Comparison of ENCODE assay signal across 8 mouse cellular contexts in the genomic region with DNA sequence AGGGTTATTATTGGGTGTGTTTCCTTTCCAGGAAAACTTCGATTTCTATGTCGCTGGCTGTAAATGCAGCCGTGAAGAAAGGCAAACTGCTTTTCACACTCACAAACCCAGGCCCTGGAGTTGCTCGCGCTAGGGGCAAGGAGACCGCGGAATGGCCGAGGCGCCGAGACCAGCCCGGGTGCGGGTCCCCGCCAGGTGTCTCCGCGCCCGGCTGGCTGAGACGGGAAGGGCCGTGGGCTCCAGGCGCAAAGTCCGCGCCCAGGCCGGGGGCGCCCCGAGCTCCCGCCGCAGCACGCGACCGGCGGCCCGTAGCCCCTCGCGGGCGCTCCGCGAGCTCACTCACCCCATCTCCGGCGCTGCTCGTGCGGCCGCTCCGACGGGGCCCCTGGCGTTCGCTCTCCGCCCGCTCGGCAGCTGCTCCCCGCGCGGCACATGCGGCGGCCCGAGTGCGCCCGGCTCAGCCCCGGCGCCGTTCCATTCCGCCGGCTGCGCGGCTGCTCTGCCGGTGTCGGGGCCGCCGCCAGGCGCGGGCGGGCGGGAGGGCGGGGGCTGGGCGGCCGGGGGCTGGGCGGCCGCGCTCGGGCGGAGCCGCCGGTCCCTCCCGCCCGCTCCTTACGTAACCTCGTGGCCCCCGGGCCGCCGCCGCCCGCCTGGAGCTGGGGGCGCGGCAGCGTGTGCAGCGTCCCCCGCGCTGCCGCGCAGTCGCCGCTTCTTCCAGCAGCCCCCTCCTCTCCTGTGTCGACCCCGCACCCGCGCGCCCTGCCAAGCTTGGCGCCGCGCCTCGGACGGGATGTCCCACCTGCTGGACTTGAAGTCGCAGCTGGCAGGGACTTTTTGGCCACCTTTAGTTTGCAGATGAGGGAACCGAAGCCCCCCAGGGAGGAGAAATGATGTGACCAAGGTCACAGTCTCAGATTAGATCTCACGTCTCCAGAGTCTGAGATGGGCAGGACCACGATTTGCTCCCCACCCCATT. TPM values are rescaled to one million over a fixed set of nuclear protein-coding genes. Genes with fewer than 3 reads are reported as not detected.
DNase-seq lines count a peak whose midpoint lies in the region; ATAC-seq and TF ChIP-seq lines count a peak whose summit lies in the region.

No protein-coding gene starts in this region.

- DNase-seq in thymus, adult 2 months: no peak
- DNase-seq in thymus, postnatal 25 days: no peak
- DNase-seq in cerebellum, postnatal 14 days: peak; percentile 78 to 79
- DNase-seq in heart, adult 2 months: peak; percentile 64 to 65
- peak; percentile 3 for DNase-seq in kidney, adult 9 months
- DNase-seq in lung, postnatal 14 days: peak; percentile 22
- no peak for DNase-seq in frontal cortex, adult 2 months (ENCODE audit: extremely low spot score in 1 of 2, low spot score in 1 of 2)

- peak overlapping the region; percentile 97 for H3K4me2 ChIP-seq in stomach, embryonic 15.5 days

- H3K27me3 ChIP-seq in thymus, adult 2 months (ENCODE audit: control insufficient read depth, insufficient read depth, low read length): peaks cover 9% of the 10 kb centered on the region; the same call in 1 of the 2 replicates
- H3K27me3 ChIP-seq in heart, adult 2 months (ENCODE audit: control insufficient read depth, insufficient read depth, low read length): 0 out of 2 replicates have a peak, but pooled peaks cover 2% of the 10 kb centered on the region
- H3K27me3 ChIP-seq in stomach, embryonic 15.5 days (replicated peaks): 0 out of 2 replicates have a peak, but pooled peaks cover 6% of the 10 kb centered on the region

- TF ChIP-seq POLR2A in thymus, adult 2 months (IDR thresholded peaks at IDR 0.05; ENCODE audit: control insufficient read depth, extremely low read depth, insufficient read depth, low read length, poor library complexity): no peak
- TF ChIP-seq POLR2A in heart, adult 2 months (IDR thresholded peaks at IDR 0.05; ENCODE audit: insufficient read depth, low read depth, low read length): no peak

- H3K36me3 ChIP-seq in thymus, adult 2 months (ENCODE audit: control insufficient read depth, insufficient read depth, low read length): no peaks in the 10 kb centered on the region
- no peaks in the 10 kb centered on the region for H3K36me3 ChIP-seq in heart, adult 2 months (ENCODE audit: control insufficient read depth, insufficient read depth, low read length)
- no peaks in the 10 kb centered on the region for H3K36me3 ChIP-seq in stomach, embryonic 15.5 days

- H3K9me3 ChIP-seq in stomach, embryonic 15.5 days: no peaks in the 10 kb centered on the region

- peak overlapping the region; percentile 89 for H3K9ac ChIP-seq in heart, adult 2 months (ENCODE audit: low read depth, low read length)
- peak overlapping the region; percentile 52 for H3K9ac ChIP-seq in stomach, embryonic 15.5 days

- WGBS in thymus, adult 2 months: 2% methylated on average over 114 of the region's 114 CpGs
- 1% methylated on average over 95 of the region's 114 CpGs for WGBS in heart, adult 2 months
- WGBS in stomach, embryonic 15.5 days: under 1% methylated on average over 98 of the region's 114 CpGs

- TF ChIP-seq CTCF in thymus, adult 2 months (IDR thresholded peaks at IDR 0.05; ENCODE audit: borderline replicate concordance, control insufficient read depth, extremely low read depth, insufficient read depth, low read length, poor library complexity): 0 out of 2 replicates have a peak, but pooled peaks have one; percentile 14
- no peak for TF ChIP-seq CTCF in heart, adult 2 months (IDR thresholded peaks at IDR 0.05)

- H3K79me2 ChIP-seq in heart, adult 2 months (replicated peaks; ENCODE audit: control insufficient read depth, insufficient read depth, low read length): no peaks in the 10 kb centered on the region

- intact Hi-C loops in heart, adult 2 months (cut with DNase I): no loop called here

- ATAC-seq in stomach, embryonic 15.5 days (ENCODE audit: insufficient read depth, low FRiP score, low read depth): peak; percentile 41; the same call in 1 of the 2 replicates

- no peak overlapping the region for H3K27ac ChIP-seq in thymus, adult 2 months (ENCODE audit: control insufficient read depth, insufficient read depth, low read length)
- peak overlapping the region; percentile 86 for H3K27ac ChIP-seq in heart, adult 2 months
- H3K27ac ChIP-seq in stomach, embryonic 15.5 days: peak overlapping the region; percentile 77

- peak overlapping the region; percentile 16; the same call in 1 of the 2 replicates for H3K4me3 ChIP-seq in thymus, adult 2 months (ENCODE audit: control insufficient read depth, insufficient read depth, low read length)
- peak overlapping the region; percentile 55 for H3K4me3 ChIP-seq in heart, adult 2 months
- H3K4me3 ChIP-seq in stomach, embryonic 15.5 days (replicated peaks): peak overlapping the region; percentile 63

- no peak for TF ChIP-seq EP300 in heart, adult 2 months (IDR thresholded peaks at IDR 0.05; ENCODE audit: insufficient read depth, low read depth, low read length)

- H3K4me1 ChIP-seq in thymus, adult 2 months (replicated peaks; ENCODE audit: control insufficient read depth, insufficient read depth, low read length): peaks cover 4% of the 10 kb centered on the region; the same call in 1 of the 2 replicates
- H3K4me1 ChIP-seq in heart, adult 2 months (ENCODE audit: control insufficient read depth, insufficient read depth, low read length): peaks cover 5% of the 10 kb centered on the region; the same call in 1 of the 2 replicates
- H3K4me1 ChIP-seq in stomach, embryonic 15.5 days: peaks cover 15% of the 10 kb centered on the region; the same call in 1 of the 2 replicates

RNA-seq across cellular contexts. Expression of a gene that starts 0.6 kb away (rescaled TPM):
- 1.2 and 2.4 TPM in 2 replicates for polyA plus RNA-seq in thymus, adult 2 months (2012; rRNA removed)
- 10 to 100 TPM; 85.1 to 99.5 TPM for total RNA-seq in heart, adult 2 months (2021)
- polyA plus RNA-seq in heart, adult 2 months (2012; rRNA removed): 33.1 and 39.4 TPM in 2 replicates
- 37.9 and 50.0 TPM in 2 replicates for polyA plus RNA-seq in stomach, embryonic 15.5 days (2015; fragmentation: Nextera tagmentation; extraction: Ambion mirVana)
- 48.1 and 53.0 TPM in 2 replicates for polyA plus RNA-seq in frontal cortex, adult 2 months (2012; rRNA removed)

RNA-seq across cellular contexts. Expression of a gene that starts 56.0 kb away (rescaled TPM):
- 11.4 and 13.5 TPM in 2 replicates for polyA plus RNA-seq in thymus, adult 2 months (2012; rRNA removed)
- 10 to 100 TPM; 25.3 to 28.2 TPM for total RNA-seq in heart, adult 2 months (2021)
- 10.4 and 16.4 TPM in 2 replicates for polyA plus RNA-seq in heart, adult 2 months (2012; rRNA removed)
- polyA plus RNA-seq in stomach, embryonic 15.5 days (2015; fragmentation: Nextera tagmentation; extraction: Ambion mirVana): 143 and 144 TPM in 2 replicates
- 72.0 and 83.5 TPM in 2 replicates for polyA plus RNA-seq in frontal cortex, adult 2 months (2012; rRNA removed)

Comparison
In these comparisons a context has a peak if more than half of its experiments do, and no peak if none do; other contexts are left out.
1. DNase-seq: peak in cerebellum, postnatal 14 days (2 of 2), heart, adult 2 months (2 of 2), kidney, adult 9 months (single experiment) and lung, postnatal 14 days (single experiment); none in thymus, adult 2 months (single experiment), thymus, postnatal 25 days (single experiment) and frontal cortex, adult 2 months (0 of 2).
2. RNA of a gene that starts 0.6 kb away (polyA plus RNA-seq): 48.1 to 53.0 TPM in frontal cortex, adult 2 months, 37.9 to 50.0 TPM in stomach, embryonic 15.5 days and 33.1 to 39.4 TPM in heart, adult 2 months; 1.2 to 2.4 TPM in thymus, adult 2 months; every median in the first group is over 10 times any median in the second.
3. Peak in every context shown above with its lines, with median percentiles within 50 percentile points of each other: H3K4me3 ChIP-seq.